ENCODE assay signal across 1 mouse cellular context in the genomic region with DNA sequence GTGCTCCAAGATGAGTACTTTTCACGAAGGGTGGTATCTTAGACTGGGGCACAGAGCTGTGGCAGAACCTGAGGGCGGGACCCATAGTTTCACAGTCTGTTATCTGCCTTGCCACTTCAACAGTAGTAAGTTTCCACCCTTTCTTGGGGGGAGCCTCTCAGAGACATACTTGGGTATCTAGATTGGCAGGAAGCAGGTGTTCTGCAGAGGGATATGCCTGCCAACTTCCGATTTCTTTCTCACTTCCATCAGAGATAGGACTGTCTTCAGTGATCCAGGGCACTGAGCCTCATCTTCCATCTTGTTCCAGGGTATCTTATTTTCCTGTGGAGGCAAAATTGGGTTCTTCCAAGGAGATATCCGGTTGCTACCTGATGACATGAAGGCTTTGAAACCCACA.
TF ChIP-seq lines count a peak whose summit lies in the region.

No protein-coding gene starts in this region.

TF ChIP-seq in MEL, 35 proteins besides CTCF, POLR2A, EP300 and RAD21:
- TF ChIP-seq GATA1 (IDR thresholded peaks at IDR 0.05; ENCODE audit: low read depth, low read length) (peak; percentile 98), SIN3A (IDR thresholded peaks at IDR 0.05; ENCODE audit: low read length) (peak; percentile 97), ZMIZ1 (IDR thresholded peaks at IDR 0.05; ENCODE audit: low read depth, low read length) (no peak; the same call in none of the 2 replicates), RCOR1 (IDR thresholded peaks at IDR 0.05; ENCODE audit: low read depth, low read length) (peak; percentile 79; the same call in 1 of the 2 replicates), TBP (IDR thresholded peaks at IDR 0.05; ENCODE audit: low read depth, low read length) (peak; percentile 75; the same call in 1 of the 2 replicates), TAL1 (IDR thresholded peaks at IDR 0.05; ENCODE audit: low read length) (peak; percentile 99), ELF1 (IDR thresholded peaks at IDR 0.05; ENCODE audit: low read depth, low read length) (peak; percentile 33), HCFC1 (IDR thresholded peaks at IDR 0.05; ENCODE audit: low read depth, low read length) (no peak; the same call in 1 of the 2 replicates), POLR2AphosphoS5 (IDR thresholded peaks at IDR 0.05; ENCODE audit: borderline replicate concordance, low read depth, low read length) (no peak), ZC3H11A (IDR thresholded peaks at IDR 0.05; ENCODE audit: low read depth, low read length) (no peak), BHLHE40 (IDR thresholded peaks at IDR 0.05; ENCODE audit: borderline replicate concordance, low read depth, low read length) (0 out of 2 replicates have a peak, but pooled peaks have one; percentile 32), USF1 (IDR thresholded peaks at IDR 0.05; ENCODE audit: low read depth, low read length) (no peak), NELFE (IDR thresholded peaks at IDR 0.05; ENCODE audit: low read depth, low read length) (peak; percentile 47; the same call in 1 of the 2 replicates), MAFK (IDR thresholded peaks at IDR 0.05; ENCODE audit: borderline replicate concordance, low read depth, low read length) (no peak; the same call in 1 of the 2 replicates), MXI1 (IDR thresholded peaks at IDR 0.05; ENCODE audit: low read depth, low read length) (no peak; the same call in 1 of the 2 replicates), E2F4 (IDR thresholded peaks at IDR 0.05; ENCODE audit: borderline replicate concordance, low read depth, low read length) (no peak), KAT2A (conservative IDR thresholded peaks at IDR 0.05; ENCODE audit: low read depth, low read length) (0 out of 2 replicates have a peak, but pooled peaks have one; percentile 11), MEF2A (IDR thresholded peaks at IDR 0.05; ENCODE audit: extremely low read depth, insufficient replicate concordance, low read depth, low read length, poor library complexity, severe bottlenecking) (no peak), USF2 (IDR thresholded peaks at IDR 0.05; ENCODE audit: borderline replicate concordance in 1 of 2, insufficient read depth in 1 of 2, low read depth in 1 of 2, low read length in 2 of 2) (no peak), ETS1 (IDR thresholded peaks at IDR 0.05; ENCODE audit: low read depth, low read length) (peak; percentile 98), MYB (IDR thresholded peaks at IDR 0.05; ENCODE audit: low read depth, low read length) (peak; percentile 90), ZNF384 (IDR thresholded peaks at IDR 0.05; ENCODE audit: low read depth, low read length) (no peak), POLR2AphosphoS2 (IDR thresholded peaks at IDR 0.05; ENCODE audit: low read length) (peak; percentile 61; the same call in 1 of the 2 replicates), UBTF (IDR thresholded peaks at IDR 0.05; ENCODE audit: borderline replicate concordance, insufficient read depth, low read depth, low read length) (no peak), MAX (IDR thresholded peaks at IDR 0.05; ENCODE audit: low read length) (no peak), SMC3 (IDR thresholded peaks at IDR 0.05; ENCODE audit: low read depth, low read length) (no peak; the same call in 1 of the 2 replicates), JUND (IDR thresholded peaks at IDR 0.05; ENCODE audit: low read depth, low read length) (peak; percentile 91), GABPA (IDR thresholded peaks at IDR 0.05; ENCODE audit: low read depth, low read length) (no peak), MYC (IDR thresholded peaks at IDR 0.05; ENCODE audit: low read depth, low read length) (0 out of 2 replicates have a peak, but pooled peaks have one; percentile 48), CHD1 (IDR thresholded peaks at IDR 0.05; ENCODE audit: low read depth, low read length) (peak; percentile 66; the same call in 1 of the 2 replicates), ZKSCAN1 (IDR thresholded peaks at IDR 0.05; ENCODE audit: low read depth, low read length) (no peak), NRF1 (IDR thresholded peaks at IDR 0.05; ENCODE audit: insufficient read depth, low read depth, low read length, poor library complexity, severe bottlenecking) (no peak), TCF12 (IDR thresholded peaks at IDR 0.05; ENCODE audit: low read depth, low read length) (peak; percentile 98), CHD2 (IDR thresholded peaks at IDR 0.05; ENCODE audit: low read length) (no peak), MAZ (IDR thresholded peaks at IDR 0.05; ENCODE audit: low read depth, low read length) (peak; percentile 47; the same call in 1 of the 2 replicates)
